Mouse (Mus musculus): ENCODE measurements around the gene Nlrc3.

Gene Nlrc3

GRCm38 (mm10) chr16:3929151-3929550 is 47.3 kb downstream of the Nlrc3 start:
- DNase-seq (ENCODE audit: low spot score in 2 of 2): no peak

DNA sequence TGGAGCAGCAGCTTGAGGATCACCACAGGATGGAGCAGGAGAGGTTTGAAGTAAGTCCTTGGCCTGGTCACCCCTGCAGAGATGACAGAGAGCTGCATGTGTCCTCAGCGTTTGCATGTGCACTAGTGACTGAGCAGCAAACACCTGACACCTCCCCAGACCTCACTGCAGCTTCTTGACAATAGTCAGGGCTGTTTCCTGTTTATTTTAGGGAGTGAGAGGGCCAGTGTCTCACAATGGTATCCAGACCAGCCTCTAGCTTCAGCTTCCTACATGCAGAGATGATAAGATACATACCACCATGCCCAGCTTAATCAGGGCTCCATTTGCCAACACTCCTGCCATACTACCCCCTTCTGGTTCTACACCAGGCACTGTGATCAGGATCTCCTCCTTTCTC is 47.9 kb downstream of the Nlrc3 start:
- DNase-seq (ENCODE audit: low spot score in 2 of 2): no peak

DNA sequence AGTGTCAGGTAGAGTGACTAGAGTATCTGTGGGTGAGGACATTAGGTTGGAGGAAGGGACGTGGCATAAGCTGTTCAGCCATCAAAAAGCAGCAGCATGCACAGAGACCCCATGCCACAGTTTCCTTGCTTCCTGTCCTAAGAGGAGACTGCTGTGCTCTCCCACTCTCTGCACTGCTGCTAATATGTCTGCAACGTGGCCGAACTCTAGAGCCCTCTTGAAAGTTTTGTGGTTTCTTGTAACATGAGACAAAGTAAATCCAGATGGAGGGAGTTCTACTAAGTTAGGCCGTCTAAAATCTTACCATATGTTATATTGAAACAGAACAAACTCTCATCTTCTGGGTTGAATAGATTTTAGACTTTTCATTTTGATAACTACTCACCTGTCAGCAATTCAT is 52.5 kb downstream of the Nlrc3 start:
- DNase-seq (ENCODE audit: low spot score in 2 of 2): no peak

DNA sequence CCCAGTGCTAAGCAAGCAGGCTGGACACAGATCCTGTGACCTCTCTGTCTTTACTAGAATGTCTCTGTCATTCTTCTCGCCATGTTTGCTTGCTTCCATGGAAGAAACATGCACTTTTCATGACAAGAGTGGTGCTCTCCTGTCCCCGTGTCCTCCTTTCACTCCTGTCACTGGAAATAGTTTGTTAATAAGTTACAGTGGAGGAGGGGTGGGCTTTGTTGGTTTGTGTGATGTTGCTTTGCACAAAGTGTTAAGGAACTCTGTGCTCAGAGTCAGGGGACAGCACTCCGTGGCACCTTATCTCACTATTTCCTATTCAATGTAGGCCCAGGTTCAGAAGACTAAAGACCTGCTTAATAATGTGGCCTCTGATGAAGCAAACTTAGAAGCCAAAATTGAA is 52.9 kb downstream of the Nlrc3 start:
- DNase-seq (ENCODE audit: low spot score in 2 of 2): no peak

GRCm38 (mm10) chr16:3920756-3921155 is 55.7 kb downstream of the Nlrc3 start:
- DNase-seq (ENCODE audit: low spot score in 2 of 2): no peak

GRCm38 (mm10) chr16:3909118-3909517 is 67.3 kb downstream of the Nlrc3 start:
- DNase-seq (ENCODE audit: low spot score in 2 of 2): no peak

GRCm38 (mm10) chr16:3908537-3909111 is 67.8 kb downstream of the Nlrc3 start, which contains the start of the genes 1700037C18Rik and Cluap1:
Gene 1700037C18Rik (minus strand): TSS chr16:3908689.
Gene Cluap1 (plus strand): TSS chr16:3908801.
- DNase-seq (ENCODE audit: low spot score in 2 of 2): peak; percentile 83 to 85

- no peak for DNase-seq (ENCODE audit: low spot score in 2 of 2)
Observed at GRCm38 (mm10) chr16:3907471-3907870, 69.0 kb downstream of the Nlrc3 start.

GRCm38 (mm10) chr16:3896553-3896952 is 79.9 kb downstream of the Nlrc3 start:
- DNase-seq (ENCODE audit: low spot score in 2 of 2): no peak

DNA sequence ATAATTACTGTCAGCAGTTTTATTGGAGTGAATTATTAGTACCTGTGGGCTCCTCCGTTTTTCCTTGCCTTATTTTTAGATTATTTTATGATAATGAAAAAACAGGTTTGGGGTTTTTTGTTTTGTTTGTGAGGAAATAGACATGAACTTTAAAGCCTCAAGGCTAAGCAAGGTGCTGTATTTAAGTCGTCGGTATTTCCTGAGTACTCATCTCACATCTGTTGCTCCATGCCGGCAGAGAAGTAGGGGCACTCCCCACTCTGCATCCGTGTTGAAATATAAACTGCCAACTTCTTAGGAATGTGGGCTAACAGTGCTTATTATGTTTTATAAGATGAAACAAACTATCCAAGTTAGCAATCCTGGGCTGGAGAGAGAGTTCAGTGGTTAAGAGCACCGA is 80.4 kb downstream of the Nlrc3 start:
- no peak for DNase-seq (ENCODE audit: low spot score in 2 of 2)

GRCm38 (mm10) chr16:3895173-3895792 is 81.1 kb downstream of the Nlrc3 start:
- peak; percentile 23 to 45 for DNase-seq (ENCODE audit: low spot score in 2 of 2)

Measured in spleen, postnatal 14 days (tissue).